Mouse (Mus musculus) erythroblast, embryonic 14.5 days (primary cell): ENCODE data around the gene Otulinl.

ENCODE experiments used
- GATA1 ChIP-seq: IDR thresholded peaks from 2 replicates; pipeline ENCODE4 v1.6.1; 2012; ENCODE audit warnings: low read length, inconsistent platforms, mixed read lengths
- TAL1 ChIP-seq: IDR thresholded peaks from 3 replicates; pipeline ENCODE4 v1.6.1; 2012; ENCODE audit warnings: low read length, inconsistent platforms, mixed read lengths

GRCm38 (mm10) chr15:27642895-27643294, 38.5 kb downstream of the Otulinl start:
- TF ChIP-seq TAL1 (no peak), GATA1 (no peak)
